Mouse (Mus musculus) limb, embryonic 12.5 days (tissue): ENCODE results near the gene 1700029F12Rik. TPM values are rescaled to one million over a fixed set of nuclear protein-coding genes. Genes with fewer than 3 reads are reported as not detected.

ENCODE experiments used
- ATAC-seq: fragments of 200-750 bp; cut with Nextera tagmentation; 2 replicates; pipeline ENCODE4 v1.8.0; 2017; ENCODE audit warnings: low read depth, moderate TSS enrichment; ENCODE audit not compliant: insufficient number of reproducible peaks, insufficient read depth, low FRiP score, low TSS enrichment
- H3K27ac ChIP-seq: fragments of 300-500 bp; sonication (generic); 2 replicates; pipeline ENCODE4 v1.5.1; 2016; ENCODE audit warnings: mild to moderate bottlenecking, moderate library complexity
- H3K27me3 ChIP-seq: fragments of 300-500 bp; sonication (generic); 2 replicates; pipeline ENCODE4 v1.6.1; 2016; ENCODE audit warnings: mild to moderate bottlenecking, moderate library complexity
- H3K36me3 ChIP-seq: fragments of 300-500 bp; sonication (generic); 2 replicates; pipeline ENCODE4 v1.6.1; 2016; ENCODE audit warnings: mild to moderate bottlenecking, moderate library complexity
- H3K4me1 ChIP-seq: fragments of 300-500 bp; sonication (generic); replicated peaks from 2 replicates; pipeline ENCODE4 v1.6.1; 2016
- H3K4me2 ChIP-seq: fragments of 300-500 bp; sonication (generic); 2 replicates; pipeline ENCODE4 v1.6.1; 2016; ENCODE audit warnings: mild to moderate bottlenecking, moderate library complexity
- H3K4me3 ChIP-seq: fragments of 300-500 bp; sonication (generic); replicated peaks from 2 replicates; pipeline ENCODE4 v1.5.1; 2016; ENCODE audit warnings: mild to moderate bottlenecking
- H3K9ac ChIP-seq: fragments of 300-500 bp; sonication (generic); replicated peaks from 2 replicates; pipeline ENCODE4 v1.6.1; 2016; ENCODE audit warnings: mild to moderate bottlenecking, moderate library complexity
- H3K9me3 ChIP-seq: fragments of 300-500 bp; sonication (generic); 2 replicates; pipeline ENCODE4 v1.6.1; 2016; ENCODE audit warnings: mild to moderate bottlenecking, moderate library complexity
- WGBS: fragments of 180-500 bp; shearing (Covaris S2); methylation state at CpG from one replicate; pipeline ENCODE4 v1.1.7; 2016; 5-methylcytosine and 5-hydroxymethylcytosine counted together
- polyA plus RNA-seq: library from polyadenylated mRNA; unstranded; fragments of >200 nt; fragmentation: Nextera tagmentation; extraction: Ambion mirVana; gene quantifications from 2 replicates; pipeline ENCODE4 v1.2.1, GENCODE M21; 2016

Gene 1700029F12Rik
- polyA plus RNA-seq, 1 experiment from 2014 or later: not detected

DNA sequence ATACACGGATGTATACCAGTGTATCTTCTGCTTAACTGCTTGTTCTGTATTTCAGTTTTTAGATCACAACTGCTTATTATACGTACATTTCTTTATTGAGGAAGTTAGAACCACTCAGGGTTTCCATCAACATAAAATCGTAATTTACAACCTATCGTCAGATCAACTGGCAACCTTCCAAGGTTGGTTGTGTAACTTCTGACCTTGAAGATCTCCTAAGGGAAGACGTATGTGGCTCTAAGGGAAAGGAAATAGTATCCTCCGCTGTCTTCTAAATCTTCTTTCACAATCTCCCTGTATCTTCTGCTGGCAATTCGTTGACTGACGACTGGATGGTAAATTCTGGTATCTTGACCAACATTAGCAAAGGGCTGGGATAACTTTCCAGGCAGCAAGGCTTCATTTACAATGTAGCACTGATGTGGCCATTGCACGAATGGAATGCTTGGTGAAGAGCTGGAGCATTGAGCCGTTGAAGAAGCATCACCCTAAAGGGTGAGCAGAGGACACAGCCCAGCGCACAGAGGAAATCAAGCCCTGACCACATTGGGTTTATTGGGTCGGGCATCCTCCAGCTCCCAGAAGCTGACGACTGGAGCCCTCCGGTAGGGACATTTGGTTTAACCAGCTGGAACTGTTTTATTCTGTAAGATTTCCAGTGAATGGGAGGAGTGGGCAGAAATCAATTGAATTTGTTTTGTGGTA is 43.4 kb downstream of the 1700029F12Rik start:
- no peak for ATAC-seq
- H3K9ac ChIP-seq: no peak overlapping the region
- H3K27me3 ChIP-seq: no peaks in the 10 kb centered on the region
- H3K4me2 ChIP-seq: no peak overlapping the region
- no peak overlapping the region for H3K4me3 ChIP-seq
- no peak overlapping the region for H3K27ac ChIP-seq
- 66% methylated on average over 14 of the region's 14 CpGs for WGBS
- no peaks in the 10 kb centered on the region for H3K9me3 ChIP-seq
- peaks cover 8% of the 10 kb centered on the region; the same call in 1 of the 2 replicates for H3K4me1 ChIP-seq
- H3K36me3 ChIP-seq: no peaks in the 10 kb centered on the region

DNA sequence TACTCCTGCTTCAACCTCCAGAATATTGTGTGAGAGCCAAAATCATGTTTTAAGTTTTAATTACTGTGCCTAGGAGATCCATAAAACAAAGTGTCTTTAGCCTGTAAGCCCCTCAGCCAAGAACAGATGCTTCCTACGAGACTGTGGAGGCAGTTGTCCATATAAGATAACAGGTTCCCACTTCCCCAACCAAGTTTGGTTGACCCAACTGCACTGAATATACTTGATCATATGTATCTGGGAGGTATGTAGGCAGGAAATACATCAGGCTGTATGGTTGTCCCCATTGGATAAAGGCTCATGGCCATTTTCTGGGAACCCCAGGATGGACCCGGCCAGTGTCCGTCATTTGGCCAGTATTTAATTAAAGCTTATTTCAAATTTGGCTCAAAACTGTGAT is 44.1 kb downstream of the 1700029F12Rik start:
- 90% methylated on average over 3 of the region's 3 CpGs for WGBS
- no peaks in the 10 kb centered on the region for H3K27me3 ChIP-seq
- no peak overlapping the region for H3K4me2 ChIP-seq
- H3K4me3 ChIP-seq: no peak overlapping the region
- no peak overlapping the region for H3K27ac ChIP-seq
- peaks cover 11% of the 10 kb centered on the region; the same call in 1 of the 2 replicates for H3K4me1 ChIP-seq
- no peak overlapping the region for H3K9ac ChIP-seq
- H3K36me3 ChIP-seq: no peaks in the 10 kb centered on the region
- no peak for ATAC-seq
- H3K9me3 ChIP-seq: no peaks in the 10 kb centered on the region

DNA sequence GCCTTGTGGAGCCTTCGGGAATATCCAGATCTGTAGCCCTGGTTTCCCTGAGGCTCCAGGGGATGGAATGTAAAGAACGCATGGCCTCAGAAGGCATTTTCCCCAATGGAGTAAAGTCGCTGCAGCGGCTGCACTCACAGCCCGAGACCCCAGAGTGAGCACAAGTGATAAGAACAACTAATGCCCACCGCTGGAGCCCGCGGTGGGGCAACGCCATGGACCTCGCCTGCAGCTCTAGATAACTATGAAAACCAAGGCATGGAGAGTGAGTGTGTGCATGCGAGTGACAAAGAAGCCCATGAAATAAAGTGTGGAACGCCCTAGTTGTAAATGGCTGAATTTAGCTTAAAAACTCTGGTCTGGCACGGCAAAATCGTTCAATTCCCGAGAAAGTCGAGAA is 45.0 kb downstream of the 1700029F12Rik start:
- Histone ChIP-seq H3K4me3 (no peak overlapping the region), H3K4me2 (no peak overlapping the region), H3K9me3 (no peaks in the 10 kb centered on the region), H3K9ac (no peak overlapping the region), H3K27ac (no peak overlapping the region), H3K36me3 (no peaks in the 10 kb centered on the region), H3K4me1 (peaks cover 14% of the 10 kb centered on the region; the same call in 1 of the 2 replicates), H3K27me3 (no peaks in the 10 kb centered on the region)
- WGBS: 93% methylated on average over 16 of the region's 16 CpGs
- no peak for ATAC-seq

DNA sequence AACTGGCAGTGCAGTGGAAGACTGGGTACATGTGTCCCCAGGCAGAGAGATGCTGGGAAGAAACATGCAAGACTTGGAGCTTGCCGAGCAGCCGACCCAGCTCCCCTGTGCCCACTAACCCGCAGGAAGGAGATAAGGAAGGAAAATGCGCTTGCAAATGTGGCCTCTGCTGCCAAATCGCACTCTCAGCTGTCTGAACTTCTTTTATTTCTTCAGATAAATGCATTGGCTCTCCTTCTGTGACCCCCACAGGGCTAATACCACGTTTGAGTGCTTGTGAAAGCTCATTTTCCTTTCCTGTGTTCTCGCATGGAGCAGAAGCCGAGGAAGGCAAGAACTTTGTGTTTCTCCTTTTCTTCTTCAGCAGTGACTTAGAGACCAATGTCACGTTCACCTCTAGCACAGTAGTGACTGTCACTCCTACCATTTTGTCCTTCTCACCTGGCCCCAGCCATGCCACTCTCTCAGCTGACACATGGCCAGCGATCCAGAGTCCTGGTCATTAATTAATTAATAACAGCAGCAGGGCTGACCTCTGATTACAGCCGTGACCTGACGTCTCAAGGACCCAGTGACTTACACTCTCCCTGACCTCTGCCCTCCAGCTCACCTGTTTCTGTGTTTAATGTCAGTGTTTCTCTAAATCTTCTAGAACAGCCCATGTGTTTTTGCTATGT is 48.4 kb downstream of the 1700029F12Rik start:
- Histone ChIP-seq H3K9me3 (no peaks in the 10 kb centered on the region), H3K27ac (no peak overlapping the region), H3K36me3 (no peaks in the 10 kb centered on the region), H3K4me2 (no peak overlapping the region), H3K4me1 (peaks cover 29% of the 10 kb centered on the region), H3K4me3 (no peak overlapping the region), H3K9ac (no peak overlapping the region), H3K27me3 (no peaks in the 10 kb centered on the region)
- ATAC-seq: no peak
- WGBS: 45% methylated on average over 12 of the region's 12 CpGs

DNA sequence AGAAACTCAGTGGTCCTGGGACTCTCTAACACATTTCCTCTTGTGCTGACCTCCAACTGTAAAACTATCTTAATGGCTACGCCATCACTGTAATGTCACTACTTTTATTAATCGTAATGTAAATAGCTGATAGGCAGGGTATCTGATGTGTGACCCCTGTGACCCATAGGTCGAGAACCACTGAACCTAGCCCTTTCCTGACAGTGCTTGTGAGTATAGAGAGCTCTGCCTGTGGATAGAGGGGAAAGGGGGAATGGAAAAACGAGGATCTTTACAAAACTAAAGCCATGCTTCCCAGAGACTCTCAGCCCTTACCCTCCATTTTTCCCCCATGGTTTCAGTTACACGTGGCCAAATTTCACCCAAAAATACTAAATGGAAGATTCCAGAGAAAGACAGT is 49.5 kb downstream of the 1700029F12Rik start:
- Histone ChIP-seq H3K4me3 (no peak overlapping the region), H3K4me1 (peaks cover 29% of the 10 kb centered on the region), H3K36me3 (no peaks in the 10 kb centered on the region), H3K9me3 (no peaks in the 10 kb centered on the region), H3K27ac (no peak overlapping the region), H3K4me2 (no peak overlapping the region), H3K9ac (no peak overlapping the region), H3K27me3 (no peaks in the 10 kb centered on the region)
- WGBS: 74% methylated on average over 5 of the region's 5 CpGs
- ATAC-seq: no peak

DNA sequence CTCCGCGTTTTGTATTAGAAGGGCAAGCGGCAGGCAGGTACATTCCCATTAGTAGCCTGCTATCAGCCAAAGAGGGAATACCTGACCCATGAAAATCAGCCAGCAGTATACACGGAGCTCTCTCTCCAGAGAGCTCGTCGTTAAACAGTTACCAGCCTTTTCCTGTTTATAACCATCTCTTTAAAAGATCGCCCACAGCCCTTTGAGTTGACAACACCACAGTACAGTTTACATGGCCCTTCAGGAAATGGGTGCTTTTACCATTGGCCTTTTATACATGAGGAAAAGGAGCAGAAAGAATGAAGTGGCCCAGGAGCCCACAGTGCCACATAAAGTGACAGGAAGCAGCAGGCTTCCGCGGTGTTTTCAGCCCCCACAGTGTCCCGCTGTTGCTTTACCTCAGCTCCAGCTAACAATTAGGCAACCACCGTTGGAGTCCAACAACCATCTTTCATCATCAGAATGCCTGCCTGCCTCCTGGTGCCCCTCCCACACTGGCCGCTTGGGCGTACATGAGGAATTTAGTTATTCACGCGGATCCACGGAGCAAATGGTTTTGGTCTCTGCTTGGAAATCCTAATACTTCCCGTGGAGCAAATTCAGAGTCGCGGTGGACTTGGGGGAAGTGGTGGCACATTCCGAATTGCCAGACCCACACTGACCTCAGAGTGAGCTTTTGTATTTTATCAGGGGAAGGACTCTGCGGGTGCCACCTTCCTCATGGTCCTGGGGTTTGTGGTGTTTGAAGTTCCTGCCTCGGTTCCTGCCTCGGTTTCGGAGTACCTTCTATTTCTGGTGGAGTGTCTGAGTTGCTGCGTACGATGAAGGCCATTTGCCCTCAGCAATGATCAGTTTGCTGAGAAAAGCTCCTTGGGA is 50.7 kb downstream of the 1700029F12Rik start:
- H3K9ac ChIP-seq: no peak overlapping the region
- 51% methylated on average over 26 of the region's 26 CpGs for WGBS
- peak overlapping the region; percentile 41 for H3K4me2 ChIP-seq

DNA sequence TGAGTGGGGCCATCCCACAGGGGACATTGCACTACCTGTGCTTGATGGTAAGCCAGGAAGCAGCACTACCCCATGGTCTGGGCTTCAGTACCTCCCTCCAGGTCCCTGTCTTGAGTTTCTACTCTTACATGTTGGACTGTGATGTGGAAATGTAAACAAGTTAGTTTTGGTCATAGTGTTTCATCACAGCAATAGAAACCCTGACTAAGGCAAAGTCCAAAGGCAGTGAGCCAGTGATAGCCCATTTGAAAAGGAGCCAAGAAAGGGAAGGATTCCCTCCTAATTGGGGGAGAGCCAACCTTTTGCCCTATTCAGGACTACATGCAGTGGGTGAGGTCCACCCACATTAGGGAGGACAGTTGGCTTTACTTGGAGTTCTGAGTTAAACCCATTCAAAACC is 53.6 kb downstream of the 1700029F12Rik start:
- Histone ChIP-seq H3K27me3 (no peaks in the 10 kb centered on the region), H3K4me1 (peaks cover 20% of the 10 kb centered on the region), H3K9me3 (no peaks in the 10 kb centered on the region), H3K4me3 (no peak overlapping the region), H3K9ac (no peak overlapping the region), H3K27ac (no peak overlapping the region), H3K4me2 (no peak overlapping the region), H3K36me3 (no peaks in the 10 kb centered on the region)
- no peak for ATAC-seq

More for the DNA sequence above, 50.7 kb downstream of the 1700029F12Rik start:
- no peak for ATAC-seq
- no peaks in the 10 kb centered on the region for H3K36me3 ChIP-seq
- no peaks in the 10 kb centered on the region for H3K27me3 ChIP-seq
- no peak overlapping the region for H3K27ac ChIP-seq
- no peaks in the 10 kb centered on the region for H3K9me3 ChIP-seq
- peaks cover 29% of the 10 kb centered on the region for H3K4me1 ChIP-seq
- no peak overlapping the region for H3K4me3 ChIP-seq

DNA sequence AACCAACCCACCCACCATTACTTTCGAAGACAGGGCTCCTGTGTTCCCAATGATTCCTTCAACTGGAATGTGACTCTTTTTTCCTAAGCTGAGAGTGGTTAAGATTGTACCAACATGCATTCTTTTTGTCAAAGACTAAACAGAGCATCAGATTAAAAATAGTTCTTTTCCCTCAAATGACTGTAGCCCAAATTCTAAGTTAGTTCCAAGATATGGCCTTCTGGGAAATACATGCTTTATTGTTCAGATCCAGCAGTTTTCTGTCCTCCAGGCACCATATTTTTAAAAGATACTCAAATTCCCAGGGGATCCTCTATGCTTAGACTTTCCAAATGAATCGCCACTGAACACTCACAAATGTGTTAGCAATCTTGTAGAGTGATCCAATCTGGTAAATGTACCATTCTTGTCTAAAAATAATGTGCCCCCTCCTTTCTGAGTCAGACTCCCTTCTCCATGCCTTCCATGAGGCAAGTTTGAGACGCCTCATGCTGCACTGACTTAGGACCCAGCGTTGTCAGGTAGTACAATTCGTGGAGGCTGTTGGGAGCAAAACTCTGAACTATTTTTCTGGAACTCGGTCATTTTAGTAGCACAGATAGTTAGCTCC is 57.1 kb downstream of the 1700029F12Rik start:
- Histone ChIP-seq H3K9ac (no peak overlapping the region), H3K4me1 (no peaks in the 10 kb centered on the region), H3K27me3 (no peaks in the 10 kb centered on the region), H3K36me3 (no peaks in the 10 kb centered on the region), H3K4me3 (no peak overlapping the region), H3K27ac (no peak overlapping the region), H3K9me3 (no peaks in the 10 kb centered on the region), H3K4me2 (no peak overlapping the region)
- WGBS: 86% methylated on average over 6 of the region's 6 CpGs
- no peak for ATAC-seq

DNA sequence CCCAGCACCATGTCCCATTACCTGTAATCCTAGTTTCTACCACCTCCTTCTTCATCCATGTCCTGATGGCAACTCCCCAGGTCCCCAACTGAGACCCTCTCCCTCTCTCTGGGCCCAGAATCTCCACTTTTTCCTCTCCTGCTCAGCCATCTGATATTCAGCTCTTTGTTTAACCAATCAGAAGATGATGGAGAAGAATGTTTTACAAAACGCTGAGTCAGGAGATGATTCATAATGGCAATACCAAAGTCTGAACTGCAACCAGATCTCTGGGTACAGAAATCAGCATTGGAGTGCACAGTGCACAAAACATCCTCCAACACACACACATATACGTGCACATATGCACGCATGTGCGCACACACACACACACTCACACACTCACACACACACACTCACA is 60.8 kb downstream of the 1700029F12Rik start:
- no peaks in the 10 kb centered on the region for H3K9me3 ChIP-seq
- H3K4me2 ChIP-seq: no peak overlapping the region
- H3K9ac ChIP-seq: no peak overlapping the region
- no peak for ATAC-seq
- no peaks in the 10 kb centered on the region for H3K4me1 ChIP-seq
- H3K27ac ChIP-seq: no peak overlapping the region
- H3K4me3 ChIP-seq: no peak overlapping the region
- H3K36me3 ChIP-seq: no peaks in the 10 kb centered on the region
- H3K27me3 ChIP-seq: no peaks in the 10 kb centered on the region
- 96% methylated on average over 4 of the region's 4 CpGs for WGBS
